Mouse (Mus musculus): ENCODE measurements at regions not wholly inside any gene's neighbourhood (a gene's known extent, or its start where the extent isn't known, plus 50 kb on each side); places are given as distances from the start of the nearest gene placed in this dataset.

GRCm38 (mm10) chr12:16308101-16308500 is 302.7 kb downstream of the Lpin1 start:
- no peak for TF ChIP-seq POLR2A (IDR thresholded peaks at IDR 0.05; ENCODE audit: borderline replicate concordance, control insufficient read depth, low read depth, low read length)
- no peak for TF ChIP-seq CTCF (IDR thresholded peaks at IDR 0.05; ENCODE audit: control insufficient read depth, insufficient read depth, low read length)
